Mouse (Mus musculus) thymus, postnatal 14 days (tissue): ENCODE measurements at regions not wholly inside any gene's neighbourhood (a gene's known extent, or its start where the extent isn't known, plus 50 kb on each side); places are given as distances from the start of the nearest gene placed in this dataset.

ENCODE experiments used
- DNase-seq: peaks from one replicate; pipeline ENCODE4 v3.0.0; 2021

DNA sequence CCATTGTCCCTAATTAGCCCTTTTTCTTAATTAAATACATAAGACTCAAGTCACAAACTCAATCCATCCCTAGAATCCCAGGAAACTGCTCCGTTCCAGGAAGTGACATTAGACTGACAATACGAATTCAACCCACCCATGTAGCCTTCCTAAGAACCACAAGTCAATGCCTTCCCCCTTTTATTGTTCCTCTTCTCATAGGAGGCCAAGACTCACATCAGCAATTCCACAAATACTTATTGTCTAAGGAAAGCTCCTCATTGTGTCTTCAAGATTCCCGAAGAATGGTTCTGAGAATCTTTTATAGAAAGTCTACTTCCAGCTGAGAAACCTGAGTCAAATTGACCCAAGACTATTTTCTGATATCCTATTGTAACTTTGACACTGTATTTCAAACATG lies 147.3 kb downstream of the Dmac1 start:
- no peak for DNase-seq

DNA sequence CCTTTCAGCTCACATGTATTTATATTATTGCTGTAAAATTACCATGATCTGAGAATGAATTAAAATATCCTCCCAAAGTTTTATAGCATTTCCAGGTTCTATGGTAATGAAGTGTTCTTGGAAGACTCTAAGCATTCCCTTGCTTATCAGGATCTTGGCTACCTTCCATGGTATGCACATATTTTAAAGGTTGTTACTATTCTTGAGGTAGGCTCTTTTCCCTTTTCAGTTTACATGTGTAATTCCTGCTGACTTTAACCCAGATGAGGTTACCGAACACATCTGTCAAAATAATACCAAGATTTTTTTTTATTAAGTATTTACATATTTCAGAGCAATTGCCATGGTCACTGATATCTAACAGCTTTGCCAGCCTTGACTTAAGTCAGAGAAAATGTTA lies 162.2 kb downstream of the Dmac1 start:
- no peak for DNase-seq

DNA sequence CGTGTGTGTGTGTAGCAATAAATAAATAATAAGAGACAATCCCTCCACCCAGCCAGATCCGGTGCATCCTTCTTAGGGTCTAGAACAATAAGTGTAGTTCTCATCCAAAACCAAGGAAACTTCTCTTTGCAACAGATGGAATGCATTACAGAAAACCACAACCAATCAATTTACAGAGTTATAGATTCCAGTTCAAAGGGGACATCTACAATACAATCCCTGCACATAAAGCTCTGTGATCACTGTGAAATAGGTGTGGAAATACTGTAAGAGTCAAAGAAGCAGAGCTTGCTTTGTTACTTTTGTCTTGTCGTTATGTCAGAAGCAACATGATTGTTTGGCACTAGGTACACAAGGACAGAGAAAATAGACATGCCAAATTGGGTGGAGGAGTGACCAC lies 162.8 kb downstream of the Dmac1 start:
- DNase-seq = no peak

DNA sequence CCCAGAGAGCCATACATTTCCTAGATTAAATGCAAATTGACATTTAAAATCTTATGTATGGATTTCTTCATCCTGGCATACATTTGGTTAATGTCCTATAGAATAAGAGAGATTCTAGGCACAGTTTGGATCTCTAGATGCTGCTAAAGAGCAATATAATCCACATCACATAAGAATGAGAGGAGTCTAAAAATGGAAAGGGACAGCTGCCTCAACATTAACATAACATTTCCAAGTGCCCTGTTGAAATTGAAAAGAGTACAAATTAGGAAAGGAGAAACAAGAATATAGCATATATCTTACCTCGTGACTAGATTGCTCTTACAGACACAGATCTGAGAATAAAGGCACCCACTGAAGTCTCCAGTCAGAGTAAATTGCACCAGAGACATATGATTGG lies 212.3 kb downstream of the Dmac1 start:
- no peak for DNase-seq

DNA sequence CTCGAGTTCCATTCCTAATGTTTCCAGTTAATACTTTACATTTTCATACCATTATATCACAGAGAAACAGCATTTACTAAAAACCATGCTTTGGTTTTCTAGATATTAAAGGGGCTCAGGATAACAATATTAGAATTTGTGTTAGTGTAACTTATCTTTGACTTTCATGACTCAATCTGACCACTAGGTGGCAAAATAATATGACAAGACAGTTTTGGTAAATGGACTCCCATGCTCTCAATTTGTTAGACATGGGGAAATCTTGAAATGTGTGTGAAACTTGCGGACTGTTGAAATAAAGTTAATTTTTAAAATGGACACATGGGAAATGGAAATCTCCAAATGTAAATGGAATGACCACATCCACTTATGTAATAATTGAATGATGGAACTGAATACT lies 214.8 kb downstream of the Dmac1 start:
- no peak for DNase-seq

DNA sequence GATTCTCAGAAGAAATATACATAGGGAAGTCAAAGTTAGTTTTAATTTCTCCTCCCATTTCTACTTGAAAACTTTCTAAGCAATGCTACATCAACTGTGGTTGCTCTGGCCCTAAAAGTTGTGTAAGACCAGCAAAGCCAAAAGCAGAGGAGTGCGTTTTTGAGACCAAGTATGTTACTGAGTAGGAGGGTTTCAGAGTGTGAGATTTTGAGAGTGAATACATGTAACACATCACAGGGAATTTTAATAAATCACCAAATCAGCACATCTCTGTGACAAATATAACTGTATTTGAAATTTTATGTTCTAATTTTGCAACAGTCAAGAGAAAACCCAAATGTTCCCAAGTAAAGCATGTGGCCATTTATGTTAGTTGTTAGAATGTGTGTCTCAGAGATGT lies 234.6 kb downstream of the Dmac1 start:
- DNase-seq = no peak

DNA sequence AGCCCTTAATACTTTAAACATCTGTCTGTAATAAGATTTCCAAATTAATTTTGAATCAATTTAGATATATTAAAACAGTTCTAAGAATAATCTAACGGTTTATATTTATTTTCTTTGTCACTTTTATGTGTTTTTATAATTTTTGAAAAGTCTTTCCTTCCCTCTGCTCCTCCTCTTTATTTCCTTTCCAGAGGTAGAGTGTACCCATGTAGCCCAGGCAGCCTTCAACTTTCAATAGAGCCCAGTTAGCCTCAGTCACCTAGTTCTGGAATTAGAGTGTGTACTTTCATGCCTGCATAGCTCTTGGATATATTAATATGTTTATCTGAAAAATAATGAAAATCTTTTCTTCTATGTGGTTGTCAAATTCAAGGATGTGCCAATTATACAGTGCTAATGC lies 235.5 kb downstream of the Dmac1 start:
- DNase-seq = no peak

DNA sequence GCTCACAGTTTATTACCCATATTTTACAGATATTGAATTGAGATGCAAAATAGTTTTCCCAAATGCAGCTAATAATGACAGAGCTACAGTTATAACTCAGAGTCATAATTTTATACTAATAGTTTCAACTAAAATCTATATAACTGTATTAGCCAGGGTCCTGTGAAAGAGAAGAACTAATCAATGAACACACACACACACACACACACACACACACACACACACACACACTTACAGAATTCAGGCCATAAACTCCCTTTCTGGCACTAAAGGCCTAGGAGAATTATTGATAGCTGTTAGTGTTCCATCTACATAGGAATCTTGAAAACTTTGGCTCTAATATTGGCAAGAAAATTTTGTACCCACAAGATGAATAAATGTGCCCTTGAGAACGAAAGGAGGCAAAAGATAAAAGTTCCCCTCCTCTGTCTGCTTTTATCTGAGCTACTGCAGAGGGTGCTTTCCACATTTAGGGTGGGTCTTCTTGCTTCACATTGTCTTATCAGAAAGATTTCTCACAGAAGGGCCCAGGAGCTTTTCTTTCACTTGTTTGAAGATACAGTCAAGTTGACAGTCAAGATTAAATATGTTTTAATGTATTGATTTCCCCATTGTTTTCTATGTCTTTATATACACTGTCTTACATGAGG lies 236.1 kb downstream of the Dmac1 start:
- peak; percentile 5 for DNase-seq
